Mouse (Mus musculus) 3134 (cell line): ENCODE results near the gene Daw1.

ENCODE experiments used
- DNase-seq: peaks from one replicate; pipeline ENCODE4 v3.0.0-alpha.2; 2011; ENCODE audit warnings: low spot score; ENCODE audit not compliant: insufficient read length; ENCODE audit errors: extremely low read depth

Gene Daw1

DNA sequence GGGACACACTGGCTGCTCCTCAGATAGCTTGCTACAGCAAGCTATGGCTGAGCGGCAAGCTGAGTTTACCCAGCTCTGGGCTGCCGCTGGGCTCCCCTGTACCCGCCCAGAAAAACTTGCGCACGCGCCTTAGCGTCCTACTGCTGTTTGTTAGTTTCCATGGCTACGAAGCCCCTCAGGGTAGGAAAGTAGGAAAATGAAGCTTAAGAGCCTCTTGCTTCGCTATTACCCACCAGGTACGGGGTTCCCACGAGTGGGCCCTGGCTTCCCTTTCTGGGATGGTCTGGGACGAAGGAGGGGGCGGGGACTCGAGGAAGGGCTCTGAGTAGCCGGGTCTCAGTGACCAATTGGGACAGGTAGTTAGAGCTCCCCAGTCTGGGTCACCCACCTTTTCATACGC lies at the start of gene Daw1:
Gene Daw1 (plus strand): TSS at position 150 of the 400 bp plus-strand sequence.
- DNase-seq: peak; percentile 10

DNA sequence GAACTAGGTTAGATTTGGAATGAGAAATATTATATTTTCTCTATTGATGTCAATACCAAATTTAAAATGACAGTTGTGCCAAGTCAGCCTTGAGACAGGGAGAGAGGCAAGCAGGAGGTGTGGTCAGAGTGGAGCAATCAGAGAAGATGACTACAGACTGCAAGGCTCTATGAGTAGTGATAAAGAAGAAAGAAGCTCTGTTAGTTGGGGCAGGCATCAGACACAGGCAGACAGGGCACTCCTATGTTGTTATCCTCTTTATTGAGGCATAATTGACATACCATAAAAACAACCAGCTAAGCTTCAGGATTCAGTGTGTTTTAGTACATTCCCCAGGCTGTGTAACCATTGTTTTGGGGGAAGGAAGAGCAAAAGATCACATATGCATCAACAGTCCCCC lies 48.6 kb upstream of the Daw1 start:
- DNase-seq: no peak

DNA sequence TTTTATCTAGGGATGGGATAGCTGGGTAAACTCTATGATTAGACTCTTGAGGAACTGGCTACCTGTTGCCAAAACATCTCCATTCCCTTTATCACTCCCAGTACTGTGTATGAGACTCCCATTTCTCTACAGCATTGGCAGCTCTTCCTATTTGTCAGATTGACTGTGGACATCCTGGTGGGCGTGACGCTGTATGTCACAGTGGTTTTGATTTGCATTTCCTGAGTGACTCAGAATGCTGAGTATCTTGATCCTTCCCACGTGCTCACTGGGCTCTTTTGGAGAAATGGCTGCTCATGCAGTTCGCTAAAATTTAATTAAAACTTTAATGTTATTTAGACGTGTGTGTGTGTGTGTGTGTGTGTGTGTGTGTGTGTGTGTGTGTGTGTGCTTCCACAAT lies 47.8 kb upstream of the Daw1 start:
- no peak for DNase-seq

DNA sequence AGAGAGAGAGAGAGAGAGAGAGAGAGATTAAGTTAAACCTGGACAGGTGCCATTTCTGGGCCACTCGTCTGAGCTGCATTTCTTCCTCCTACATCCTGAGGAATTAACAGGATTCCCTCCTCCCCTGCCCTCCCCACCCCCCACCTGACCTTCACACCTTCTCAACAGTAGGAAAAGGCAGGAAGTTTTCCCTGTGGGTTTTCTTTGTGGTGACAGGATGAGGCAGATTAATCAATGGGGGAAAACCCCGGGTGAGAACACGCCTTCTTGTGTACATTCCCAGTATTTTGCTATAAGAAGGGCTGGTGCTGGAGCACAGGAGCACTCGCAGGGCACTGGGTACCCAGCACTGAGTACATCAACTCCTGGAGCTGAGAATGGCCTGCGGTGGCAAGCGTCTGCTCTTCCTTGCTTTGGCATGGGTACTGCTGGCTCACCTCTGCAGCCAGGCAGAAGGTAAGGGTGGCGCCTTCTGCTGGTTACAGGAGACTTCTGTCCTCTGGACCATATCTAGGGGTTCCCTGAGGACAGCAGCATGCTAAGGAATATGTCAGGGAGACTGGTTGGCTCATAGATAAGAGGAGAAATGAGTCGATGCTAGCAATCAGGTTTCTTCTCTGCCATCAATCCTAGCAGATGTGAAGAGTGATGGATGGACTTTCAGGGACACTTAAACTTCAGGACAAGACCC lies 43.0 kb upstream of the Daw1 start, which contains the start of gene Ccl20:
Gene Ccl20 (plus strand): TSS at position 320 of the 691 bp plus-strand sequence.
- DNase-seq: no peak

DNA sequence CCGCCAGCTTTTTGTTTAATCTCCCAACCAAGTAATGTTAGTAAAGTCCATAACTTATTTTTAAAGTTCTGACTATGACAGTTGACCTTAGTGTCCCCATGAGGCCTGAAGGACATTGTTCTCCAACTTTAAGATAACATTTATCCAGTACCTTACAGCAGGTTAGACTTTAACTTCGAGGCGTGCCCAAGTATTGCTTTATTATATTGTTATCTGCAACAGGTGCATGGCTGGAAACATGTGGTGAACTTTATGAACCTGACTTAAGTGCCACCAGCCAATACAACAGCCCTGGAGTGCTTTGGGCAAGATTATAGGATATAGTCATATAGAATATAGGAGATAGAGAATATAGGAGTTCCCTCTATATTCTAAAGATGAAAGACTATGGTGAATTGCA lies 42.3 kb upstream of the Daw1 start:
- DNase-seq: no peak

DNA sequence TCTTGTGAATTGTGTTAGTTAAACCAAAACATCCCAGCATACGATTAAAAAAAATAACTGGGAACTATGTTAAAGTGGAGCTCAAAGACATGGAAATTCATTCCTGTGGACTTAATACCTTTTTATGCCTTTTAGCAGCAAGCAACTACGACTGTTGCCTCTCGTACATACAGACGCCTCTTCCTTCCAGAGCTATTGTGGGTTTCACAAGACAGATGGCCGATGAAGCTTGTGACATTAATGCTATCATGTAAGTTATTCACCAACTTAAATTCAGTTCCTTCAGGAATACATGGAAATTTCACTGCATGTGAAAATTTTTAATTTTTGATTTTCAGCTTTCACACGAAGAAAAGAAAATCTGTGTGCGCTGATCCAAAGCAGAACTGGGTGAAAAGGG lies 41.9 kb upstream of the Daw1 start:
- DNase-seq: no peak

DNA sequence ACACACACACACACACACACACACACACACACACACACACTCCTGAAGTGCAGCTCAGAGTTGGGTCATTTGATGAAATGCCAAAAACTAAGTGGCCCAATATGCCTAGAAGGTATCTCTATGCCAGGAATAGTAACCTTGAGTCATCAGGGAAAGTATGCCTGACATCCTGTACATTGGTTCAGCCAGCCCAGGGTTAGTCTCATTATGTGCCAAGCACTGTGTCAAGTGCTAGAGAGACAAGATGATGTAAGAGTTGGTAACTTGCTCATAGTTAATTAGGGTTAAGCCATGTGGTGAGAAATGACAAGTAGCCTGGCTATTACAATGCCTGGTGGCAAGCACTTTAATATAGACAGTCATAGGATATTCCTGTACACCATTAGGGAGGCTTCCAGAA lies 39.6 kb upstream of the Daw1 start:
- DNase-seq: peak; percentile 23

DNA sequence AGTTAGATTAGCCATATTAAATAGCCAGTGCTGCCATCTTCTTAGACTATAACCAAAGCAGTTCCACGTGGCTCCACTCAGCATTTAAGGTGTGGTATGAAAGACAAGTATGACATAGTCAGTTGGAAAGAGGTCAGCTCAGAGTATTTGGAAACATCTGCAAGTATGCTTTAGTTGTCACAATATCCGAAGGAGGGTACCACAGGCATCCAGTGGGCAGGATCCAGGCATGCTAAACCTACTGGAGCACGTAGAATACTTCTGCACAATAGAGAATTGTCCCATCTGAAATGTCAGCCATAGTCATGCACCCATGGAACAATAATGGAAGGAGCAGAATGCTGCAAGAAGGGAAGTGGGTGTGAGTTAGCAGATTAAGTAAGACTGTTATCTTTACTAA lies 39.2 kb upstream of the Daw1 start:
- DNase-seq: no peak

DNA sequence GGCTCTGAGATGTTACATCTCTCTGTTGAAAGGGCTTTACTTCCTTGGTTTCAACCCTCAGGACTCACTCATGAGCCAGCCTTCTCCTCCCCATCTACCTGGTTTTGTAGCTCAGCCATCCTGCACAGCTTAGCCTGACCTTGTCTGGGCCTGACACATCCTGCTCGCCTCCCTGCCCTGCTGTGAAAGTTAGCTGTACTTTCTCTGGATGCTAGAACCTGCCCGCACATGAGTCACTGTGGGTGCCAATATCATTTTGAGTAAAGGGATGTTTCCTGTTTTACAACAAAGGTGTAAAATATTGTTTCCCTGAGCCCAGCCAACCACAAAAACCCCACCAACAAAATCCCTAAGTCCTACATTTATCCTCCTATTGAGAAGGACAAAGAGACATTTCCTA lies 36.4 kb upstream of the Daw1 start:
- DNase-seq: no peak

DNA sequence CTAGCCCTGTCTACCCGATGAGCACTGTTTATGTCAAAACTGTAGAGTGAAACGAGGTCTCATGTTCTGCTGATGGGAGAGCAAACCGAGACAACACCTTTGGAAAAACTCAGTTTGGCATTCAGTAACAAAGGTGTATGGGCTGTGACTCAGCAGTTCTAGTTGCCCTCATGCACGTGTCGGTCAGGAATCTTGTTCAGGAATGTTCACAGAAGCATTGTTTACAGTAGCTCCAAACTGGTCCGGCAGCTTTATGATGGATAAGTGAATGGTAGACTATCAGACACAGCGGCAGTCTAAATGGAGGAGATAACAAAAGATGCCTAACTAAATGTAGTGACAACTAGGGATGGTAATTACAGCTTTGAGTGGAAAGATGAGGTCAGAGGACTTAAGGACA lies 23.7 kb upstream of the Daw1 start:
- DNase-seq: no peak

DNA sequence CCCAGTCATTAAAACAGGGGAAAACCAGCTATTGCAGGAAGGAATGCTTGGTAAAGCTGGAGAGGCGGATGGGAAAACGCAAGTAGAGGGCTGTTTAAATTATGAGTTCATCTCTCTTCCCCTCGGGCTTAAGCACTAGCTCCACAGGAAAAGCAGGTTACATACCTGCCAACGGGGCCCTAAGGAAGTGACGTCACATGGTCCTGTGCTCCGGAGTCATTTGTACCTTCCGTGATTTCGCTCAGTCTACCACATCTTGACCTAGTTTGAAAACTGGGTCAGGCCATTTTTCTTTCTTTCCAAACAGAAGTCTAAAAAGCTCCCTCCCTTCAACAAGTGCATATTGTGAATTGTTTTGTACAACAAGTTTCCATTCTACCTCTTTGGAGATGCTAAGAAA lies 21.7 kb upstream of the Daw1 start:
- no peak for DNase-seq

DNA sequence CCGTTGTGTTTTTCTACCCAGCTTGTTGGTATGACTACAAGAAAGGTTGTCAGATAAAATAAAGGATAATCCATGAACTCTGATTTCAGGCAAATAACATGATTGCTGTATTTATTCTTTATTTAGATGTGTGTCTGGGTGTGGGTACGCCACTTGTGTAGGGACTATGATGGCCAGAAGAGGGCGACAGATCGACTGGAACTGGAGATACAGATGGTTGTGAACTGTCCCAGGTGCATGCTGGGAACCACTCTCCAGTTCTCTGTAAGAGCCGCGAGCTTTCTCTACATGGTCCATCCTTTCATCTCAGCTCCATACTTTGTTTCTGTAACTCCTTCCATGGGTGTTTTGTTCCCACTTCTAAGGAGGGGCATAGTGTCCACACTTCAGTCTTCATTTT lies 20.8 kb upstream of the Daw1 start:
- DNase-seq: no peak

DNA sequence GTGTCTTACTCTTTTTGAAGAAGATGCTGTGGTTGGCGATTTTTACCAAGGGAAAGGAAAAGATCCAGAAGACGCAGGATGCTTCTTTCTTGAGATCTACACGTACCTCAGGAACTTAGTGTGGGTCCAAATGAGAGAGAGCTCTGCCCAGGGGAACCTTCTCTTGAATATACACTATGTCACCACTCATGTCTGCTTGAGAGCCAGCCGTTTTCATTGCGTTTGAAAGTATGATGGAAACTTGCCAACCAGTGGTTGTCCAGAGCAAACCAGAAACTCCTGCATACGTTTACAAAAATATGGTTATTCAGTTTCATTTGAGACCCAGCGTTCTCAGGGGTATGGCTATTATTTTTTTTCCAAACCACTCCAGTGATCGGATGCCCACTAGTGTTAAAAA lies 18.0 kb upstream of the Daw1 start:
- DNase-seq: no peak

DNA sequence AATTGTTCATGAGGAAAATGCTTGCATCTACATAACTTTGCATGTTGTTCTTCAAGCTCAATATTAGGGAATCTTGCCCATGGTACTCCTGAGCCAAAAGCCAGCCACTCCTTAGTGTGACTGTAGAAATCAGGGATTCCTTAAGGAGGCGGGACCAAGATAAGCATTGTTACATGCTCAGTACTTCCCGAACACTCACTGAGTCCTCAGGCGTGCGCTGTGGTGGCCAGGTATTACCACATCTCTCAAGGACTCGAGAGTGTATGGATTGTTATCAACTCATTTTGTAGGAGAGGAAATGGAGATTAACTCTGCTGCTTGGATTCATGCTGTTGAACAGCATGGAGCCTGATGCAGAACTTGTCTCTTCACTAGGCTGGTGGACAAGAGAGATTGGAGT lies 17.5 kb upstream of the Daw1 start:
- DNase-seq: no peak

DNA sequence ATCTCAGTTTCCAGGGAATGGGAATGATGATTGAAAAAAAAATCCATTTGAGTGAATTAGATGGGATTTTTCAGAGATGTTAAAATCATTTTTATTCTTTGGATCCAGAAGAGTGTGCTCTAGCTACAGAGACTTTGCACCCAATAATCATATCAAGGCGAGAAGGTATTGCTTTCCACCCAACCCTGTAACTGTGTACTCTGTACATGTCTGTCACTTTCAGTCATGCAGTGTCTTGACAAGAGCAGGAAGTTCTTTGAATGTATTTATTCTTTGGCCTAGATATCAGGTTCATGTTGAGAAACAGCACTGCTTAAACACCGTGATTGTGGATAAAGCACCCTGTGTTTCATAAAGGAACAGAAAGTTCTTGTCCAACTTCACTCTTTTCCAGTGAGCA lies 13.0 kb upstream of the Daw1 start:
- DNase-seq: no peak

DNA sequence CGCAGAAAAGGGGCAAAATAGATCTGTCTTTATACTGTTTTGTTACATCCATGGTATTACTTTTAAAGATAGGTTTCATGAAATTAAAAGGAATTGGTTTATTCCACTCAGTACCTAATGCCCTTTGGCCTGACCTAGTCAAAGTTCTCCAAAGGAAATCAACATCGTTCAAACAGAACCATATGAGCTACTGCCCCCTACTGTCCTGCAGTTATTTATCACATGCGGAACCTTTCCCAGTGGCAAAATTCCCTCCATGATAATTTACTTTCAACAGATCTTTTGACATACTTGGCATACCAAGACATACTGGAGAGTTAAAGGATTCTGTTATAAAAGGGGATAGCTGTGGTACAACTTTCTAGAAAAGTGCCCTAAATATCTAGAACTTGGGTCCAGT lies 9.3 kb upstream of the Daw1 start:
- no peak for DNase-seq

DNA sequence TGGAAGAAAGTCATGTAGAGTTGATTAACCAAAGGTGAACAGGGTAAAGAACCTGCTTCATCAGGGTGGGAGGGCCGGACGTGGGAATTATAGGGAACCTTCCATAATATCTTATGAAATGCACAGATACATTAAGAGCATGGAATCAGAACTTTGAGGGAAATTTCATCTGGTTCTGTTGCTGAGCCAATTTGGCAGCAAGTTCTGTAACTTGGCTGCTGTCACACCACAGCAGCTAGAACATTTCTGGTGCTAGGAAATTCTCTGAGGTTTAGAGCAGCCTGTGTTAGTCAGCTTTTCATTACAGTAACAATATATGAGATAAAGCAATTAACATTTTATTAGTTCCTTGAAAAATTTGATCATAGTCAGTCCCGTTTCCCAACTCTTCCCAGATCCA lies 6.6 kb upstream of the Daw1 start:
- DNase-seq: no peak

DNA sequence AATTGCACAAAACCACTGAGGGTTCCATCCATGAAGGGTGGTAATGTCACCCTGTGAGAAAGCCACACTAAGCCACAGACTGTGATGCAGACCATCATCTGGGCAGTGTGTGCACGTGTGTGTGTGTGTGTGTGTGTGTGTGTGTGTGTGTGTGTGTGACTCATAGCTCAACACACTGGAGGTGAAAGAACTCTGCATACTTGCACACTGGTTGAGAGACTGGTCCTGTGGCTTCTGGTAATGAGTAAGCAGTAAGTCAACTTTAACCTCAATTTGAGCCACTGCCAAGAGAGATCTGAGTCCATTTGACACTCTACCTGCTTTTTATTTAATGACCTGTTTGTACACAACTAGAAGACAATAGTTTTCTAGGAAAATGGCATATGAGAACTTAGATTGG lies 2.7 kb upstream of the Daw1 start:
- peak; percentile 4 for DNase-seq

DNA sequence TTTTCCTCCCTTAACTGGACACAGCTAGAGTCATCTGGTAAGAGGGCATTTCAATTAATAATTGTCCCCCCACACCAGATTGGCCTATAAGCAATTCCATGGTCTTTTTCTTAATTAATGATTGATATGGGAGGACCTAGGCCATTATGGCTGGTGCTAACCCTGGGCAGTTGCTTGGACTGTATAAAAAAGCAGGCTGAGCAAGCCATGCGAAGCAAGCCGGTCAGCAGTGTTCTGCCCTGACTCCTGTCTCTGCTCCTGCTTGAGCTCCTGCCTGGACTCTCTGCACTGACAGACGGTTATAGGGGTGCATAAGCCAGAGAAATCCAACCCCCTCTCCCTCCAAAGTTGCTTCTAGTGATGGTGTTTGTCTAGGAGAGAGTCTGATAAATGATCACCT lies 2.1 kb downstream of the Daw1 start:
- DNase-seq: no peak

DNA sequence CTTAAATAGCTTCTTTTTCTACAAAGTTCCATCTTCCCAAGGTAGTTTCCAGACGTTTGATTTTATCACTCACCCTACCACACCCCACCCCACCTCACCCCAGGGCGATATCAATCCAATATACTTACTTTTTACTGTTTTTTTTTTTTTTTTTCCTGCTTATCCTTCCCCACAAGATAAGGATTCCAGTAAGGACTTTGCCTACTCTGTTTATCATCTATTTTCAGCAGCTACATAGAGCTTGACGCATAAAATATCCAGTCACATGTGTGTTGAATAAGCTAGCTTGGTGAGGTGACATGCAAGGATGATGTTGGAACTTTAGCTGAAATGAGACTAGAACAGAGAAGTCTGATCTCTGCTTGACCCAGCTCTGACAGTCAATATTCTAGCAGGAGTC lies 4.5 kb downstream of the Daw1 start:
- no peak for DNase-seq

DNA sequence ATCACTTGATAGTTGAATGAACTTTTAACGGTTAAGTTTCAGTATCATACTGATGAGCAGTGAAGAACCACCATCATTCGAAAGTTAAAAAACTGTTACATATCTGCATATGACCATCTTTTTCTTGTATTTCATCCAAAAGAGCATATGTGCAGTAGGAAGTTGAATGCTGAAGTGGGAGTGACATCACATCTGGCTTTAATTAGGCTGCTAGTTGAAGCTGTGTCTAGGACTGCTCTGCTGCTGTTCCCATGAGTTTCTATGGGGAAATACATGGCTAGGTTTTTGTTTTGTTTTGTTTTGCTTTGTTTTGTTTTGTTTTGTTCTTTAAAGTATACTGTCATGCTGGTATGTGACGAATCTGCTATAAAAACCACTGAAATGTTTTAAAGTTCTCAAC lies 9.6 kb downstream of the Daw1 start:
- DNase-seq: no peak

DNA sequence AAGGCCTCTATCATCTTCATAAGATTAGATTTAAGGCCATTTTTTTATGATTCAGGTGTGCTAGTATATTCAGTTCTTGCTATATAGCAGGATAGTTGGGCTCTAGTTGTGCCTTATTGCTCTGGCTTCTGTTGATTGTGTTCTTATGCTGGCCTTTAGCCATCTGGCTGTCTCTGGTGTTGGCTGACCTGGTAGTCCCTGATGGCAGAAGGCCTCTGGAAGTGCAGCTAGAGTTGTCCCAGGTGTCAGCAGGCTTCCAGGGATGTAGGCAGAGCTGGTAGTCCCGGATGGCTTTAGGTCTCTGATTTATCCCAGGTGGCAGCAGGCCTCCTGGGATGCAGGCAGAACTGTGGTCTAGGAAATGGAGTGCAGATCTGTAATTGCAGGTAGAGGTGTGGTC lies 16.4 kb downstream of the Daw1 start:
- DNase-seq: no peak

DNA sequence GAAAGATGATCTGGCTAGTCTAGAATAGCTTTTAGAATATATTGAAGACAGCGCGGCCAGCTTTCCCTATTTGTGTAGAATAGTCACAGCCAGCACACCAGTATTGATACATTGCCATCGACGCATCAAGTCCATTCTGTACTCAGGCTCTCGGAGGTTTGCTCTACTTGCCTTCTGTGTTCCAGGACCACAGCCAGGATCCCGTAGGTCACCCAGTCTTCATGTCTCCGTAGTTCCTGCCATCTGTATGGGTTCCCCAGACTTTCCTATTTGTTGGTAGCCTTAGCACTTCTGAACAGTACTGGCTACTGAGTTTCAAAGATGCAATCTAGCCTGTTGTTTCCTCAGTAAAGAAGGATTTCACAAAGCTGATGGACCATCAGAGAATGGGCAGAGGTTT lies 20.0 kb downstream of the Daw1 start:
- DNase-seq: no peak
